Mouse (Mus musculus): ENCODE data around the gene Irx5. TPM values are rescaled to one million over a fixed set of nuclear protein-coding genes. Genes with fewer than 3 reads are reported as not detected.

The Irx5 gene
- not detected in 2 replicates for total RNA-seq (2014; rRNA removed)
- not detected in 2 replicates for polyA plus RNA-seq (2012; rRNA removed)

- Histone ChIP-seq H3K27me3 (ENCODE audit: control insufficient read depth, insufficient read depth, low read length) (peaks cover 40% of the 10 kb centered on the region), H3K9ac (ENCODE audit: low read depth, low read length) (no peak within 1 kb of the TSS), H3K79me2 (ENCODE audit: control insufficient read depth, insufficient read depth, low read length) (no peaks in the 10 kb centered on the region), H3K4me1 (ENCODE audit: control insufficient read depth, insufficient read depth, low read length) (peaks cover 3% of the 10 kb centered on the region), H3K27ac (replicated peaks; ENCODE audit: insufficient read depth, low read depth, low read length) (no peak within 1 kb of the TSS), H3K36me3 (ENCODE audit: control insufficient read depth, insufficient read depth, low read length) (no peaks in the 10 kb centered on the region), H3K4me3 (ENCODE audit: insufficient read depth, low read depth, low read length) (peak within 1 kb of the TSS; percentile 57; the same call in 1 of the 2 replicates)
- TF ChIP-seq POLR2A (IDR thresholded peaks at IDR 0.05; ENCODE audit: extremely low read depth, insufficient read depth, low read length), result no peak
- no peak for TF ChIP-seq CTCF (IDR thresholded peaks at IDR 0.05; ENCODE audit: low read depth, low read length)
- WGBS, result under 1% methylated on average over 38 of the region's 47 CpGs
- no peak for DNase-seq (ENCODE audit: extremely low read depth, low read depth, low spot score)
These were observed at the start of gene Irx5 for GRCm38 (mm10) chr8:92357398-92357981. Irx5 (plus strand) TSS chr8:92357625.

- no peak for DNase-seq (ENCODE audit: extremely low read depth, low read depth, low spot score)
- Histone ChIP-seq H3K4me3 (ENCODE audit: insufficient read depth, low read depth, low read length) (no peak overlapping the region), H3K36me3 (ENCODE audit: control insufficient read depth, insufficient read depth, low read length) (no peaks in the 10 kb centered on the region), H3K9ac (ENCODE audit: low read depth, low read length) (no peak overlapping the region), H3K79me2 (ENCODE audit: control insufficient read depth, insufficient read depth, low read length) (no peaks in the 10 kb centered on the region), H3K4me1 (ENCODE audit: control insufficient read depth, insufficient read depth, low read length) (no peaks in the 10 kb centered on the region), H3K27me3 (ENCODE audit: control insufficient read depth, insufficient read depth, low read length) (no peaks in the 10 kb centered on the region), H3K27ac (replicated peaks; ENCODE audit: insufficient read depth, low read depth, low read length) (no peak overlapping the region)
- TF ChIP-seq POLR2A (IDR thresholded peaks at IDR 0.05; ENCODE audit: extremely low read depth, insufficient read depth, low read length) (no peak), CTCF (IDR thresholded peaks at IDR 0.05; ENCODE audit: low read depth, low read length) (no peak)
- WGBS, result 5% methylated on average over 7 of the region's 7 CpGs
These were observed 45.2 kb upstream of the Irx5 start for GRCm38 (mm10) chr8:92312178-92312577.

- Histone ChIP-seq H3K27me3 (ENCODE audit: control insufficient read depth, insufficient read depth, low read length) (no peaks in the 10 kb centered on the region), H3K4me1 (ENCODE audit: control insufficient read depth, insufficient read depth, low read length) (no peaks in the 10 kb centered on the region), H3K27ac (replicated peaks; ENCODE audit: insufficient read depth, low read depth, low read length) (no peak overlapping the region), H3K9ac (ENCODE audit: low read depth, low read length) (no peak overlapping the region), H3K4me3 (ENCODE audit: insufficient read depth, low read depth, low read length) (no peak overlapping the region), H3K36me3 (ENCODE audit: control insufficient read depth, insufficient read depth, low read length) (no peaks in the 10 kb centered on the region), H3K79me2 (ENCODE audit: control insufficient read depth, insufficient read depth, low read length) (no peaks in the 10 kb centered on the region)
- 69% methylated on average over 3 of the region's 3 CpGs for WGBS
- no peak for TF ChIP-seq CTCF (IDR thresholded peaks at IDR 0.05; ENCODE audit: low read depth, low read length)
- no peak for TF ChIP-seq POLR2A (IDR thresholded peaks at IDR 0.05; ENCODE audit: extremely low read depth, insufficient read depth, low read length)
- DNase-seq (ENCODE audit: extremely low read depth, low read depth, low spot score), result no peak
These were observed 43.7 kb upstream of the Irx5 start for GRCm38 (mm10) chr8:92313707-92314106.

GRCm38 (mm10) chr8:92323751-92324150, 33.7 kb upstream of the Irx5 start:
- no peak overlapping the region for H3K27ac ChIP-seq (replicated peaks; ENCODE audit: insufficient read depth, low read depth, low read length)
- H3K79me2 ChIP-seq (ENCODE audit: control insufficient read depth, insufficient read depth, low read length), result no peaks in the 10 kb centered on the region
- H3K4me1 ChIP-seq (ENCODE audit: control insufficient read depth, insufficient read depth, low read length), result no peaks in the 10 kb centered on the region
- H3K27me3 ChIP-seq (ENCODE audit: control insufficient read depth, insufficient read depth, low read length), result no peaks in the 10 kb centered on the region
- TF ChIP-seq POLR2A (IDR thresholded peaks at IDR 0.05; ENCODE audit: extremely low read depth, insufficient read depth, low read length), result no peak
- TF ChIP-seq CTCF (IDR thresholded peaks at IDR 0.05; ENCODE audit: low read depth, low read length), result no peak
- no peaks in the 10 kb centered on the region for H3K36me3 ChIP-seq (ENCODE audit: control insufficient read depth, insufficient read depth, low read length)
- no peak overlapping the region for H3K4me3 ChIP-seq (ENCODE audit: insufficient read depth, low read depth, low read length)
- no peak overlapping the region for H3K9ac ChIP-seq (ENCODE audit: low read depth, low read length)
- DNase-seq (ENCODE audit: extremely low read depth, low read depth, low spot score), result no peak
- WGBS, result 89% methylated on average over 7 of the region's 7 CpGs

GRCm38 (mm10) chr8:92327176-92327575, 30.2 kb upstream of the Irx5 start:
- H3K27ac ChIP-seq (replicated peaks; ENCODE audit: insufficient read depth, low read depth, low read length), result no peak overlapping the region
- H3K36me3 ChIP-seq (ENCODE audit: control insufficient read depth, insufficient read depth, low read length), result no peaks in the 10 kb centered on the region
- no peak overlapping the region for H3K9ac ChIP-seq (ENCODE audit: low read depth, low read length)
- H3K27me3 ChIP-seq (ENCODE audit: control insufficient read depth, insufficient read depth, low read length), result no peaks in the 10 kb centered on the region
- no peak for DNase-seq (ENCODE audit: extremely low read depth, low read depth, low spot score)
- H3K4me3 ChIP-seq (ENCODE audit: insufficient read depth, low read depth, low read length), result no peak overlapping the region
- TF ChIP-seq POLR2A (IDR thresholded peaks at IDR 0.05; ENCODE audit: extremely low read depth, insufficient read depth, low read length) (no peak), CTCF (IDR thresholded peaks at IDR 0.05; ENCODE audit: low read depth, low read length) (no peak; the same call in 1 of the 2 replicates)
- H3K79me2 ChIP-seq (ENCODE audit: control insufficient read depth, insufficient read depth, low read length), result no peaks in the 10 kb centered on the region
- 89% methylated on average over 2 of the region's 2 CpGs for WGBS
- H3K4me1 ChIP-seq (ENCODE audit: control insufficient read depth, insufficient read depth, low read length), result no peaks in the 10 kb centered on the region

- Histone ChIP-seq H3K36me3 (ENCODE audit: control insufficient read depth, insufficient read depth, low read length) (no peaks in the 10 kb centered on the region), H3K9ac (ENCODE audit: low read depth, low read length) (no peak overlapping the region), H3K4me1 (ENCODE audit: control insufficient read depth, insufficient read depth, low read length) (no peaks in the 10 kb centered on the region), H3K4me3 (ENCODE audit: insufficient read depth, low read depth, low read length) (no peak overlapping the region), H3K27ac (replicated peaks; ENCODE audit: insufficient read depth, low read depth, low read length) (no peak overlapping the region), H3K27me3 (ENCODE audit: control insufficient read depth, insufficient read depth, low read length) (no peaks in the 10 kb centered on the region), H3K79me2 (ENCODE audit: control insufficient read depth, insufficient read depth, low read length) (no peaks in the 10 kb centered on the region)
- TF ChIP-seq CTCF (IDR thresholded peaks at IDR 0.05; ENCODE audit: low read depth, low read length) (no peak), POLR2A (IDR thresholded peaks at IDR 0.05; ENCODE audit: extremely low read depth, insufficient read depth, low read length) (no peak)
- 74% methylated on average over 4 of the region's 4 CpGs for WGBS
- no peak for DNase-seq (ENCODE audit: extremely low read depth, low read depth, low spot score)
These were observed 28.2 kb upstream of the Irx5 start for GRCm38 (mm10) chr8:92329273-92329672.
